Mouse (Mus musculus) lung, postnatal 0 days (tissue): ENCODE results near the gene Ppp1r9a.

ENCODE experiments used
- CTCF ChIP-seq: IDR thresholded peaks from 2 replicates; pipeline ENCODE4 v1.5.1; 2016; ENCODE audit warnings: antibody characterized with exemption, mild to moderate bottlenecking
- EP300 ChIP-seq: IDR thresholded peaks from 2 replicates; pipeline ENCODE4 v1.6.1; 2016; ENCODE audit warnings: antibody characterized with exemption, mild to moderate bottlenecking, control low read depth

GRCm38 (mm10) chr6:5207817-5208216 lies 305.1 kb downstream of the Ppp1r9a start:
- TF ChIP-seq CTCF, result no peak
- TF ChIP-seq EP300, result no peak
